Mouse (Mus musculus): ENCODE results near the gene Prkaca.
"Not testable (repeated sequence)": the region's sequence is repeated elsewhere in the genome, so short reads cannot be mapped to it uniquely, and the experiment has no call there.

Prkaca gene

GRCm38 (mm10) chr8:83976101-83976630 is 3.4 kb downstream of the Prkaca start:
- no peak for DNase-seq (ENCODE audit: low spot score)

GRCm38 (mm10) chr8:83976779-83977350 is 4.1 kb downstream of the Prkaca start:
- DNase-seq (ENCODE audit: low spot score), result no peak

GRCm38 (mm10) chr8:83977646-83978045 is 4.9 kb downstream of the Prkaca start:
- no peak for DNase-seq (ENCODE audit: low spot score)

GRCm38 (mm10) chr8:83978200-83978599 is 5.4 kb downstream of the Prkaca start:
- no peak for DNase-seq (ENCODE audit: low spot score)

- DNase-seq (ENCODE audit: low spot score), result no peak
Observed at GRCm38 (mm10) chr8:83980250-83980649, 7.5 kb downstream of the Prkaca start.

- DNase-seq (ENCODE audit: low spot score), result no peak
Observed at GRCm38 (mm10) chr8:83980845-83981244, 8.1 kb downstream of the Prkaca start.

GRCm38 (mm10) chr8:83981533-83981932 is 8.7 kb downstream of the Prkaca start:
- DNase-seq (ENCODE audit: low spot score), result no peak

- DNase-seq (ENCODE audit: low spot score), result no peak
Observed at GRCm38 (mm10) chr8:83982449-83982848, 9.7 kb downstream of the Prkaca start.

GRCm38 (mm10) chr8:83983222-83983621 is 10.4 kb downstream of the Prkaca start:
- not testable (repeated sequence) for DNase-seq (ENCODE audit: low spot score)

- DNase-seq (ENCODE audit: low spot score), result no peak
Observed at GRCm38 (mm10) chr8:83989243-83989642, 16.4 kb downstream of the Prkaca start.

- DNase-seq (ENCODE audit: low spot score), result no peak
Observed at GRCm38 (mm10) chr8:83990170-83990569, 17.4 kb downstream of the Prkaca start.

GRCm38 (mm10) chr8:83992488-83992887 is 19.7 kb downstream of the Prkaca start:
- DNase-seq (ENCODE audit: low spot score), result no peak

GRCm38 (mm10) chr8:83994030-83994429 is 21.2 kb downstream of the Prkaca start:
- no peak for DNase-seq (ENCODE audit: low spot score)

GRCm38 (mm10) chr8:83995973-83996372 is 23.2 kb downstream of the Prkaca start:
- DNase-seq (ENCODE audit: low spot score), result no peak

- DNase-seq (ENCODE audit: low spot score), result peak; percentile 95
Observed at GRCm38 (mm10) chr8:83996567-83997505, 24.0 kb downstream of the Prkaca start.

- peak; percentile 58 for DNase-seq (ENCODE audit: low spot score)
Observed at GRCm38 (mm10) chr8:83997511-83998141, 24.8 kb downstream of the Prkaca start, which contains the start of gene Samd1. Samd1 (plus strand) TSS chr8:83997672.

GRCm38 (mm10) chr8:83998231-83999056 is 25.7 kb downstream of the Prkaca start:
- peak; percentile 74 for DNase-seq (ENCODE audit: low spot score)

GRCm38 (mm10) chr8:83999057-83999705 is 26.4 kb downstream of the Prkaca start:
- no peak for DNase-seq (ENCODE audit: low spot score)

- no peak for DNase-seq (ENCODE audit: low spot score)
Observed at GRCm38 (mm10) chr8:83999825-84000224, 27.0 kb downstream of the Prkaca start.

- no peak for DNase-seq (ENCODE audit: low spot score)
Observed at GRCm38 (mm10) chr8:84001281-84002000, 28.6 kb downstream of the Prkaca start, which contains the start of gene 1700067K01Rik. 1700067K01Rik (plus strand) TSS chr8:84001502.

Data from yolk sac, embryonic 10.5 days (tissue).